29 mouse cellular contexts compared by ENCODE assay signal in the genomic region with DNA sequence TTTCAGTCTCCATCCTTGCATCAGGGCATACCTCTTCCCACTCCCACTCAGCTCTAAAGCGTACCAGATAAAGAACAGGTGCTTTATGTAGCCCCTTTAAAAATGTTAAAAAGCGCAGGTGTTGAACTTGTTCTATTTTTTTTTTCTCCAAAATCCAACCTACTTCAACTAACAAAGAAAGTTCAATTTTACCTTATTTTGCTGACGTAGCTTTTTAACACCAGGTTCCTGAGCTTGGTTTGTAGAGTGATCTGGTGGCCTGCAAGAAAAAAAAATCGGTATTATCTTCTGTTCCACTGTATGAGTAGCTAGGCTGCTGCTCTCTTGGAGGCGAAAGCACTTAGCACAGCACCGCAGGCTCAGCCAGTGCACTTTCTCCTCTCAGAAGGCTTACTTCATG.
"Had no signal": no experiment of that assay in that cellular context is flagged by ENCODE, and none has a peak within 500 bp of the region (broad histone marks: within the 10 kb centered on the region; RNA-seq: fewer than 3 reads in every experiment).

No protein-coding gene starts in this region.

- H3K4me1 ChIP-seq: limb, embryonic 10.5 days; limb, embryonic 12.5 days; limb, embryonic 13.5 days; limb, embryonic 15.5 days; liver, embryonic 12.5 days; liver, embryonic 13.5 days; liver, embryonic 15.5 days; lung, embryonic 15.5 days; megakaryocyte, embryonic 14.5 days; midbrain, embryonic 10.5 days; midbrain, embryonic 12.5 days; midbrain, embryonic 13.5 days; midbrain, embryonic 15.5 days had no signal

- DNase-seq: left cerebral cortex, postnatal 4 days; liver, embryonic 13.5 days; liver, postnatal 0 days; lung, adult 18-20 months; lung, adult 2 months; lung, embryonic 14.5 days; lung, postnatal 10 days; lung, postnatal 14 days; lung, postnatal 36 days; lung, postnatal 4 days; midbrain, embryonic 14.5 days had no signal

- H3K27ac ChIP-seq: left cerebral cortex, adult 2 months; limb, embryonic 10.5 days; limb, embryonic 12.5 days; limb, embryonic 13.5 days; limb, embryonic 15.5 days; liver, embryonic 12.5 days; liver, embryonic 13.5 days; liver, embryonic 14.5 days; liver, embryonic 15.5 days; lung, embryonic 15.5 days; macrophage; midbrain, embryonic 10.5 days; midbrain, embryonic 12.5 days; midbrain, embryonic 13.5 days; midbrain, embryonic 15.5 days had no signal

- H3K4me2 ChIP-seq: limb, embryonic 12.5 days; limb, embryonic 13.5 days; limb, embryonic 15.5 days; liver, embryonic 11.5 days; liver, embryonic 12.5 days; liver, embryonic 13.5 days; liver, embryonic 15.5 days; lung, embryonic 14.5 days; lung, embryonic 15.5 days; midbrain, embryonic 11.5 days; midbrain, embryonic 12.5 days; midbrain, embryonic 13.5 days; midbrain, embryonic 15.5 days had no signal

- H3K36me3 ChIP-seq: limb, embryonic 10.5 days; limb, embryonic 12.5 days; limb, embryonic 13.5 days; limb, embryonic 15.5 days; liver, embryonic 12.5 days; liver, embryonic 13.5 days; liver, embryonic 15.5 days; lung, embryonic 15.5 days; midbrain, embryonic 10.5 days; midbrain, embryonic 12.5 days; midbrain, embryonic 13.5 days; midbrain, embryonic 15.5 days had no signal

- H3K9me3 ChIP-seq: limb, embryonic 10.5 days; limb, embryonic 12.5 days; limb, embryonic 13.5 days; limb, embryonic 15.5 days; liver, embryonic 12.5 days; liver, embryonic 13.5 days; liver, embryonic 15.5 days; lung, embryonic 15.5 days; megakaryocyte, embryonic 14.5 days; midbrain, embryonic 10.5 days; midbrain, embryonic 12.5 days; midbrain, embryonic 13.5 days; midbrain, embryonic 15.5 days had no signal

- H3K27me3 ChIP-seq: limb, embryonic 12.5 days; limb, embryonic 13.5 days; limb, embryonic 15.5 days; liver, embryonic 12.5 days; liver, embryonic 13.5 days; liver, embryonic 15.5 days; lung, embryonic 15.5 days; megakaryocyte, embryonic 14.5 days; midbrain, embryonic 12.5 days; midbrain, embryonic 13.5 days; midbrain, embryonic 15.5 days had no signal

- H3K9ac ChIP-seq: limb, embryonic 12.5 days; limb, embryonic 13.5 days; limb, embryonic 15.5 days; liver, embryonic 12.5 days; liver, embryonic 13.5 days; liver, embryonic 14.5 days; liver, embryonic 15.5 days; liver, postnatal 0 days; lung, embryonic 14.5 days; lung, embryonic 15.5 days; midbrain, embryonic 12.5 days; midbrain, embryonic 13.5 days; midbrain, embryonic 15.5 days had no signal

- H3K4me3 ChIP-seq: left cerebral cortex, adult 2 months; limb, embryonic 10.5 days; limb, embryonic 12.5 days; limb, embryonic 13.5 days; limb, embryonic 15.5 days; liver, embryonic 12.5 days; liver, embryonic 13.5 days; liver, embryonic 15.5 days; lung, embryonic 15.5 days; megakaryocyte, embryonic 14.5 days; midbrain, embryonic 10.5 days; midbrain, embryonic 12.5 days; midbrain, embryonic 13.5 days; midbrain, embryonic 15.5 days; myocyte had no signal
